Mouse (Mus musculus) left cerebral cortex, postnatal 25 days (tissue): Measurements from ENCODE around the gene Ifna11. TPM values are rescaled to one million over a fixed set of nuclear protein-coding genes. Genes with fewer than 3 reads are reported as not detected.
"Not testable (repeated sequence)": the region's sequence is repeated elsewhere in the genome, so short reads cannot be mapped to it uniquely, and the experiment has no call there.

Source experiments
- DNase-seq, 2 experiments: peaks; one replicate each; pipeline ENCODE4 v3.0.0; 2022; ENCODE audit warnings: low spot score in 2 of 2, mixed read lengths in 1 of 2
- intact Hi-C: fragments of 180-260 bp; cut with DNase I; formaldehyde crosslinking; loops from one replicate; pipeline ENCODE4 v1.15.1; 2025
- total RNA-seq, 2 experiments: library from RNA; stranded (reverse); gene quantifications; 2 replicates each; pipeline ENCODE4 v1.2.3; 2021

Gene Ifna11
- not detected for total RNA-seq

DNA sequence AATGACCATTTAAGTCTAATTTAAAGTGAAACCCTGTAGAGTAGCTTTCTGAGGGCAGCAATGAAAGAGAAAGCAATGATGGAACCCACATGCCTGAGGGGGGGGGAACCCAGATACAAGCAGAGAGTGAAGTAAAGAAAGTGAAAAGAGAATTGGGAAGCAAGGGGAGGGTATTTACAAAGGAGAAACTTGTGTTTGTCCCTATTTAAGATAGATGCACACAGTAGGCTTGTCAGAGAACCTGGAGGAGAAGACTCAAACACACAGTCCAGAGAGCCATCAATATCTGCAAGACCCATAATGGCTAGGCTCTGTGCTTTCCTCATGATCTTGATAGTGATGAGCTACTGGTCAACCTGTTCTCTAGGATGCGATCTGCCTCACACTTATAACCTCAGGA is at the start of gene Ifna11:
Gene Ifna11, plus strand, starts transcription at position 301 of the 400 bp plus-strand sequence.
- no peak for DNase-seq
- intact Hi-C loops: no loop called here

DNA sequence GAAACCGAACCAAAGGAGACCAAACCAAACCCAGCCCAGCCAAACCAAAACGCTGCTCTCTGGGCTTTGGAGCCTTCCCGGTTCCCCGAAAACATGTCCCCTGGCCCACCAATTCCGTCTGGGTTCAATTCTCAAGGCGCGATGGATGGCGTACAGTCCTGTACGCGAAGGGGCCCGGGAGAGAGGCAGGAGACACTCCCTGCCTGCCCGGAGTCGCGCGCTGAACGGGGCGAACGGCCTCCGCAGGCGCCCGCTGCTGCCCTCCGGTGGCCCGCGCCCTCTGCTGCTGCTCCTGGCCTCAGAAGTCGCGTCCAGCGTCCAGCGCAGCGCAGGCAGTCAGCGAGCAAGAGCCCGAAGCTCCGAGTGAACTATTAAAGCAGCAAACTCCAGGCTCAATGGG is 46.2 kb upstream of the Ifna11 start, which contains the start of gene Gm13290:
Gene Gm13290, plus strand, starts transcription at position 301 of the 400 bp plus-strand sequence.
- intact Hi-C loops, DNase-seq: not testable (repeated sequence)

DNA sequence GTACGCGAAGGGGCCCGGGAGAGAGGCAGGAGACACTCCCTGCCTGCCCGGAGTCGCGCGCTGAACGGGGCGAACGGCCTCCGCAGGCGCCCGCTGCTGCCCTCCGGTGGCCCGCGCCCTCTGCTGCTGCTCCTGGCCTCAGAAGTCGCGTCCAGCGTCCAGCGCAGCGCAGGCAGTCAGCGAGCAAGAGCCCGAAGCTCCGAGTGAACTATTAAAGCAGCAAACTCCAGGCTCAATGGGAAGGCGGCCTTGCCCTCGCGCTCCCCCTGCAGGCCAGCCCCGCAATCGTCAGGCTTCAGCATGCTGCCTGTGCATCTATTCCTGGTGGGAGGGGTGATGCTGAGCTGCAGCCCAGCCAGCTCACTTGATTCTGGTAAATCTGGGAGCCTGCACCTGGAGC is 43.1 kb upstream of the Ifna11 start, which contains the start of gene Gm13289:
Gene Gm13289, plus strand, starts transcription at position 301 of the 400 bp plus-strand sequence.
- DNase-seq, intact Hi-C loops: not testable (repeated sequence)

DNA sequence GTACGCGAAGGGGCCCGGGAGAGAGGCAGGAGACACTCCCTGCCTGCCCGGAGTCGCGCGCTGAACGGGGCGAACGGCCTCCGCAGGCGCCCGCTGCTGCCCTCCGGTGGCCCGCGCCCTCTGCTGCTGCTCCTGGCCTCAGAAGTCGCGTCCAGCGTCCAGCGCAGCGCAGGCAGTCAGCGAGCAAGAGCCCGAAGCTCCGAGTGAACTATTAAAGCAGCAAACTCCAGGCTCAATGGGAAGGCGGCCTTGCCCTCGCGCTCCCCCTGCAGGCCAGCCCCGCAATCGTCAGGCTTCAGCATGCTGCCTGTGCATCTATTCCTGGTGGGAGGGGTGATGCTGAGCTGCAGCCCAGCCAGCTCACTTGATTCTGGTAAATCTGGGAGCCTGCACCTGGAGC is 40.2 kb upstream of the Ifna11 start, which contains the start of gene Gm13272:
Gene Gm13272, plus strand, starts transcription at position 301 of the 400 bp plus-strand sequence.
- DNase-seq, intact Hi-C loops: not testable (repeated sequence)

DNA sequence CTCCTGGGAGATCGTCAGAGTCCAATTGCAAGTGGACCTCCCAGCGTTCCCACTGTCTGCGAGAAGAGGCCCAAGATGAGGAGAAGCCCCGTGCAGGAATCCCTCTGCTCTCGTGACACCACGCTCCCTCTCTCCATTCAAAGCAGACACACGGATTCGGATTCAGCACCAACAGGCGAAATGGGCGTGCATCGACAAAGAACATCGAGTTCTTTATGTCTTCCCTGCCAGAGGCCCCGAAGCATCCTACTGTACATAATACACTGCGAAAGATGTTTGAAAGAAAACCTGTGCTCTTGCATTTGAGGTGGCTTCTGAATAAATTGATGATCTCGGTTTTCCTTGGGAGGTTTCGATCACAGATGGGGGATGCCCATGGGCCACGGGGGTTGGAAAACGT is 39.4 kb upstream of the Ifna11 start:
- DNase-seq, intact Hi-C loops: not testable (repeated sequence)

DNA sequence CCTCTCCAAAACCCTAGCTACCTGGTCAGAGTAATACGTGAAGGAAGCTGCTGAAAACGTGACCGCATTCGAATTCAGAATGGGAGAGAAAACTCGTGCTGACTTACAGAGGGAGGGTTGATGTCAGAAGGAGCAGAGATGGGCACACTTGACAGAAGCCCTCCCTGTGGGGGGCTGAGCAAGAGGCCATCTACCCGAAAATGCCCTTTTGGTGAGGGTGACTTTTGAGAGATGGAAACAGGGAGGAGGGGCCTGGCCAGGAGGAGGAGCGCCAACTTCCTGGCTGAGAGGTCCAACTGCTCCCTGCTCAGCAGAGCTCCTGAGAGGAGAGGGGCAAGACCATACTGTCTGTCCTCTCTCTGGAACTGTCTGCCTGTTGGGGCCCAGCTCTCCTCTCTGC is 37.9 kb upstream of the Ifna11 start, which contains the start of gene Ifnz:
Gene Ifnz, plus strand, starts transcription at position 301 of the 400 bp plus-strand sequence.
- intact Hi-C loops, DNase-seq: not testable (repeated sequence)

DNA sequence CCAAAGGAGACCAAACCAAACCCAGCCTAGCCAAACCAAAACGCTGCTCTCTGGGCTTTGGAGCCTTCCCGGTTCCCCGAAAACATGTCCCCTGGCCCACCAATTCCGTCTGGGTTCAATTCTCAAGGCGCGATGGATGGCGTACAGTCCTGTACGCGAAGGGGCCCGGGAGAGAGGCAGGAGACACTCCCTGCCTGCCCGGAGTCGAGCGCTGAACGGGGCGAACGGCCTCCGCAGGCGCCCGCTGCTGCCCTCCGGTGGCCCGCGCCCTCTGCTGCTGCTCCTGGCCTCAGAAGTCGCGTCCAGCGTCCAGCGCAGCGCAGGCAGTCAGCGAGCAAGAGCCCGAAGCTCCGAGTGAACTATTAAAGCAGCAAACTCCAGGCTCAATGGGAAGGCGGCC is 37.4 kb upstream of the Ifna11 start:
- intact Hi-C loops, DNase-seq: not testable (repeated sequence)

DNA sequence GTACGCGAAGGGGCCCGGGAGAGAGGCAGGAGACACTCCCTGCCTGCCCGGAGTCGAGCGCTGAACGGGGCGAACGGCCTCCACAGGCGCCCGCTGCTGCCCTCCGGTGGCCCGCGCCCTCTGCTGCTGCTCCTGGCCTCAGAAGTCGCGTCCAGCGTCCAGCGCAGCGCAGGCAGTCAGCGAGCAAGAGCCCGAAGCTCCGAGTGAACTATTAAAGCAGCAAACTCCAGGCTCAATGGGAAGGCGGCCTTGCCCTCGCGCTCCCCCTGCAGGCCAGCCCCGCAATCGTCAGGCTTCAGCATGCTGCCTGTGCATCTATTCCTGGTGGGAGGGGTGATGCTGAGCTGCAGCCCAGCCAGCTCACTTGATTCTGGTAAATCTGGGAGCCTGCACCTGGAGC is 34.4 kb upstream of the Ifna11 start, which contains the start of gene Gm13276:
Gene Gm13276, plus strand, starts transcription at position 301 of the 400 bp plus-strand sequence.
- intact Hi-C loops, DNase-seq: not testable (repeated sequence)

DNA sequence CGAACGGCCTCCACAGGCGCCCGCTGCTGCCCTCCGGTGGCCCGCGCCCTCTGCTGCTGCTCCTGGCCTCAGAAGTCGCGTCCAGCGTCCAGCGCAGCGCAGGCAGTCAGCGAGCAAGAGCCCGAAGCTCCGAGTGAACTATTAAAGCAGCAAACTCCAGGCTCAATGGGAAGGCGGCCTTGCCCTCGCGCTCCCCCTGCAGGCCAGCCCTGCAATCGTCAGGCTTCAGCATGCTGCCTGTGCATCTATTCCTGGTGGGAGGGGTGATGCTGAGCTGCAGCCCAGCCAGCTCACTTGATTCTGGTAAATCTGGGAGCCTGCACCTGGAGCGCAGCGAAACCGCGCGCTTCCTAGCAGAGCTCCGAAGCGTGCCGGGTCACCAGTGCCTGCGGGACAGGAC is 31.4 kb upstream of the Ifna11 start, which contains the start of gene Gm13277:
Gene Gm13277, plus strand, starts transcription at position 231 of the 400 bp plus-strand sequence.
- DNase-seq: peak; percentile 56 to 76
- intact Hi-C loops: not testable (repeated sequence)

DNA sequence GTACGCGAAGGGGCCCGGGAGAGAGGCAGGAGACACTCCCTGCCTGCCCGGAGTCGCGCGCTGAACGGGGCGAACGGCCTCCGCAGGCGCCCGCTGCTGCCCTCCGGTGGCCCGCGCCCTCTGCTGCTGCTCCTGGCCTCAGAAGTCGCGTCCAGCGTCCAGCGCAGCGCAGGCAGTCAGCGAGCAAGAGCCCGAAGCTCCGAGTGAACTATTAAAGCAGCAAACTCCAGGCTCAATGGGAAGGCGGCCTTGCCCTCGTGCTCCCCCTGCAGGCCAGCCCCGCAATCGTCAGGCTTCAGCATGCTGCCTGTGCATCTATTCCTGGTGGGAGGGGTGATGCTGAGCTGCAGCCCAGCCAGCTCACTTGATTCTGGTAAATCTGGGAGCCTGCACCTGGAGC is 28.5 kb upstream of the Ifna11 start, which contains the start of gene Gm13278:
Gene Gm13278, plus strand, starts transcription at position 301 of the 400 bp plus-strand sequence.
- intact Hi-C loops: not testable (repeated sequence)

DNA sequence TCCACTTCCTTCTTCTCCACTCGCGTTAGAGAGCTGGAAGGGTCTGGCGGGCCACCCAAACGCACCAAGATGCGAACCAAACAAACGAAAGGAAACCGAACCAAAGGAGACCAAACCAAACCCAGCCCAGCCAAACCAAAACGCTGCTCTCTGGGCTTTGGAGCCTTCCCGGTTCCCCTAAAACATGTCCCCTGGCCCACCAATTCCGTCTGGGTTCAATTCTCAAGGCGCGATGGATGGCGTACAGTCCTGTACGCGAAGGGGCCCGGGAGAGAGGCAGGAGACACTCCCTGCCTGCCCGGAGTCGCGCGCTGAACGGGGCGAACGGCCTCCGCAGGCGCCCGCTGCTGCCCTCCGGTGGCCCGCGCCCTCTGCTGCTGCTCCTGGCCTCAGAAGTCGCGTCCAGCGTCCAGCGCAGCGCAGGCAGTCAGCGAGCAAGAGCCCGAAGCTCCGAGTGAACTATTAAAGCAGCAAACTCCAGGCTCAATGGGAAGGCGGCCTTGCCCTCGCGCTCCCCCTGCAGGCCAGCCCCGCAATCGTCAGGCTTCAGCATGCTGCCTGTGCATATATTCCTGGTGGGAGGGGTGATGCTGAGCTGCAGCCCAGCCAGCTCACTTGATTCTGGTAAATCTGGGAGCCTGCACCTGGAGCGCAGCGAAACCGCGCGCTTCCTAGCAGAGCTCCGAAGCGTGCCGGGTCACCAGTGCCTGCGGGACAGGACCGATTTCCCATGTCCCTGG is 25.7 kb upstream of the Ifna11 start, which contains the start of gene Gm13275:
Gene Gm13275, plus strand, starts transcription at position 552 of the 740 bp plus-strand sequence.
- DNase-seq: peak; percentile 32 to 41
- intact Hi-C loops: not testable (repeated sequence)

More for the DNA sequence above, 28.5 kb upstream of the Ifna11 start, which contains the start of gene Gm13278:
- DNase-seq: not testable (repeated sequence)

DNA sequence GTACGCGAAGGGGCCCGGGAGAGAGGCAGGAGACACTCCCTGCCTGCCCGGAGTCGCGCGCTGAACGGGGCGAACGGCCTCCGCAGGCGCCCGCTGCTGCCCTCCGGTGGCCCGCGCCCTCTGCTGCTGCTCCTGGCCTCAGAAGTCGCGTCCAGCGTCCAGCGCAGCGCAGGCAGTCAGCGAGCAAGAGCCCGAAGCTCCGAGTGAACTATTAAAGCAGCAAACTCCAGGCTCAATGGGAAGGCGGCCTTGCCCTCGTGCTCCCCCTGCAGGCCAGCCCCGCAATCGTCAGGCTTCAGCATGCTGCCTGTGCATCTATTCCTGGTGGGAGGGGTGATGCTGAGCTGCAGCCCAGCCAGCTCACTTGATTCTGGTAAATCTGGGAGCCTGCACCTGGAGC is 22.7 kb upstream of the Ifna11 start, which contains the start of gene Gm13279:
Gene Gm13279, plus strand, starts transcription at position 301 of the 400 bp plus-strand sequence.
- intact Hi-C loops, DNase-seq: not testable (repeated sequence)

DNA sequence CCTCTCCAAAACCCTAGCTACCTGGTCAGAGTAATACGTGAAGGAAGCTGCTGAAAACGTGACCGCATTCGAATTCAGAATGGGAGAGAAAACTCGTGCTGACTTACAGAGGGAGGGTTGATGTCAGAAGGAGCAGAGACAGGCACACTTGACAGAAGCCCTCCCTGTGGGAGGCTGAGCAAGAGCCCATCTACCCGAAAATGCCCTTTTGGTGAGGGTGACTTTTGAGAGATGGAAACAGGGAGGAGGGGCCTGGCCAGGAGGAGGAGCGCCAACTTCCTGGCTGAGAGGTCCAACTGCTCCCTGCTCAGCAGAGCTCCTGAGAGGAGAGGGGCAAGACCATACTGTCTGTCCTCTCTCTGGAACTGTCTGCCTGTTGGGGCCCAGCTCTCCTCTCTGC is 20.4 kb upstream of the Ifna11 start, which contains the start of gene Gm13285:
Gene Gm13285, plus strand, starts transcription at position 301 of the 400 bp plus-strand sequence.
- intact Hi-C loops, DNase-seq: not testable (repeated sequence)

DNA sequence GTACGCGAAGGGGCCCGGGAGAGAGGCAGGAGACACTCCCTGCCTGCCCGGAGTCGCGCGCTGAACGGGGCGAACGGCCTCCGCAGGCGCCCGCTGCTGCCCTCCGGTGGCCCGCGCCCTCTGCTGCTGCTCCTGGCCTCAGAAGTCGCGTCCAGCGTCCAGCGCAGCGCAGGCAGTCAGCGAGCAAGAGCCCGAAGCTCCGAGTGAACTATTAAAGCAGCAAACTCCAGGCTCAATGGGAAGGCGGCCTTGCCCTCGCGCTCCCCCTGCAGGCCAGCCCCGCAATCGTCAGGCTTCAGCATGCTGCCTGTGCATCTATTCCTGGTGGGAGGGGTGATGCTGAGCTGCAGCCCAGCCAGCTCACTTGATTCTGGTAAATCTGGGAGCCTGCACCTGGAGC is 16.8 kb upstream of the Ifna11 start, which contains the start of gene Gm13287:
Gene Gm13287, plus strand, starts transcription at position 301 of the 400 bp plus-strand sequence.
- intact Hi-C loops, DNase-seq: not testable (repeated sequence)

DNA sequence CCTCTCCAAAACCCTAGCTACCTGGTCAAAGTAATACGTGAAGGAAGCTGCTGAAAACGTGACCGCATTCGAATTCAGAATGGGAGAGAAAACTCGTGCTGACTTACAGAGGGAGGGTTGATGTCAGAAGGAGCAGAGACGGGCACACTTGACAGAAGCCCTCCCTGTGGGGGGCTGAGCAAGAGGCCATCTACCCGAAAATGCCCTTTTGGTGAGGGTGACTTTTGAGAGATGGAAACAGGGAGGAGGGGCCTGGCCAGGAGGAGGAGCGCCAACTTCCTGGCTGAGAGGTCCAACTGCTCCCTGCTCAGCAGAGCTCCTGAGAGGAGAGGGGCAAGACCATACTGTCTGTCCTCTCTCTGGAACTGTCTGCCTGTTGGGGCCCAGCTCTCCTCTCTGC is 14.5 kb upstream of the Ifna11 start, which contains the start of gene Gm13288:
Gene Gm13288, plus strand, starts transcription at position 301 of the 400 bp plus-strand sequence.
- intact Hi-C loops, DNase-seq: not testable (repeated sequence)

DNA sequence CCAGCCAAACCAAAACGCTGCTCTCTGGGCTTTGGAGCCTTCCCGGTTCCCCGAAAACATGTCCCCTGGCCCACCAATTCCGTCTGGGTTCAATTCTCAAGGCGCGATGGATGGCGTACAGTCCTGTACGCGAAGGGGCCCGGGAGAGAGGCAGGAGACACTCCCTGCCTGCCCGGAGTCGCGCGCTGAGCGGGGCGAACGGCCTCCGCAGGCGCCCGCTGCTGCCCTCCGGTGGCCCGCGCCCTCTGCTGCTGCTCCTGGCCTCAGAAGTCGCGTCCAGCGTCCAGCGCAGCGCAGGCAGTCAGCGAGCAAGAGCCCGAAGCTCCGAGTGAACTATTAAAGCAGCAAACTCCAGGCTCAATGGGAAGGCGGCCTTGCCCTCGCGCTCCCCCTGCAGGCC is 14.0 kb upstream of the Ifna11 start:
- DNase-seq, intact Hi-C loops: not testable (repeated sequence)

DNA sequence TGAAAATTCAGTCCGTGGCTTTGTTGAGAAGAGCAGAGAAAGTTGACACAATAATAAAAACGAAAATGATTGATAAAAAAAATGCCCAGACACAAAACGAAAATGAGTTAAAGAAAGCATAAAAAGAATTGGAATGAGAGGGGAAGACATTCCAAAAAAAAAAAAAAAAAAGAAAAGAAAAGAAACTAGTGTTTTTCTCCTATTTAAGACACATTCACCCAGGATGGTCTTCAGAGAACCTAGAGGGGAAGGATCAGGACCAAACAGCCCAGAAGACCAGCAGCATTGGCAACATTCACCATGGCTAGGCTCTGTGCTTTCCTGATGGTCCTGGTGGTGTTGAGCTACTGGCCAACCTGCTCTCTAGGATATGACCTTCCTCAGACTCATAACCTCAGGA is 3.8 kb upstream of the Ifna11 start, which contains the start of gene Ifna7:
Gene Ifna7, plus strand, starts transcription at position 301 of the 400 bp plus-strand sequence.
- DNase-seq: no peak
- intact Hi-C loops: no loop called here

DNA sequence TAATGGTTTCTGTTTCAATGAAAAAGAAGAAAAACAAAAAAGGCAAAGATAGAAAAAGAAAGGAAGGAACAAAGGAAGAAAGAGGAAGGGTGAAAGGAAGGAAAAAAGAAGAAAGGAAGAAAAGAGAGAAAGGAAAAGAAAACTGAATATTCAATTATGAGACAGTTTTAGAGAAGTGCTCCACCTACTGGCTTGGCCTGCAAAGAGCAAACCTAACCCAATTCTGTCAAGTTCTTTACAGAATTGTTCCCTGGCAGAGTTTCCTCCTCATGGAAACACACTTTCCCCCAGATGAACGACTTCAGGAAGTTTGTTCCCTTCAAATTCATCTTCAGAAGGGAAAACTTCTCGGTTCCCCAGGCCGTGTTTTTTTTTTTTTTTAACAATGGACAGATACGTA is 3.2 kb downstream of the Ifna11 start:
- intact Hi-C loops: no loop called here
- peak in 1 of 2 experiments; percentile 19 for DNase-seq

DNA sequence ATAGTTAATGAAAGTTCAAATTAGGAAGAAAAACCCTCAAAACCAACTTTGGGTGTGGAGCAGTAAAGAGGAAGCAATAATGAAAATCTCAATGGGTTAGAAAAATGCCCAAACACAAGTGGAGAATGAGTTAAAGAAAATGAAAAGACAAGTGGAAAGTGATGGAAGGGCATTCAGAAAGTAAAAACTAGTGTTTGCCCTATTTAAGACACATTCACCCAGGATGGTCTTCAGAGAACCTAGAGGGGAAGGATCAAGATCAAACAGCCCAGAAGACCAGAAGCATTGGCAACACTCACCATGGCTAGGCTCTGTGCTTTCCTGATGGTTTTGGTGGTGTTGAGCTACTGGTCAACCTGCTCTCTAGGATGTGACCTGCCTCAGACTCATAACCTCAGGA is 7.4 kb downstream of the Ifna11 start, which contains the start of gene Ifna6:
Gene Ifna6, plus strand, starts transcription at position 301 of the 400 bp plus-strand sequence.
- DNase-seq, intact Hi-C loops: not testable (repeated sequence)

DNA sequence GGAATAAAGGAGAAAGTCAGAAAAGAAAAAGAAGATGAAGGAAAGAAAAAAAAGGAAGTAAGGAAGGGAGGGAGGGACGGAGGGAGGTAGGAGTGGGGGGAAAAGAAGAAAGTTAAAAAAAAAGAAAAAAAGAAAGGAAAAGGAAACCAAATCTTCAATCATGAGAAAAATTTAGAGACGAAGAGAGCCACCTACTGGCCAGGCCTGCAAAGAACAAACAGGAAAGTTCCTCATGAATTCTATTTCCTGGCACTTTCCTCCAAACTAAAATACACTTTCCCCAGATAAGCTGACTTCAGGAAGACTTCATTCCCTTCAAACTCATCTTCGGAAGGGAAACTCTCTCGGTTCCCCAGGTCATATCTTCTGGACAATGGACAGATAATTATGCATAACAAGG is 10.8 kb downstream of the Ifna11 start:
- intact Hi-C loops: no loop called here
- DNase-seq: peak in 1 of 2 experiments; percentile 31
